Mouse (Mus musculus) neutrophil, adult 59 days (primary cell): ENCODE results near the gene Btbd35f17. TPM values are rescaled to one million over a fixed set of nuclear protein-coding genes. Genes with fewer than 3 reads are reported as not detected.

Source experiments
- total RNA-seq, 2 experiments: library from RNA; stranded (reverse); gene quantifications; 1 replicate in 1 of 2; 2 replicates in 1 of 2; pipeline ENCODE4 v1.2.4; 2023

Gene Btbd35f17
- not detected for total RNA-seq

DNA sequence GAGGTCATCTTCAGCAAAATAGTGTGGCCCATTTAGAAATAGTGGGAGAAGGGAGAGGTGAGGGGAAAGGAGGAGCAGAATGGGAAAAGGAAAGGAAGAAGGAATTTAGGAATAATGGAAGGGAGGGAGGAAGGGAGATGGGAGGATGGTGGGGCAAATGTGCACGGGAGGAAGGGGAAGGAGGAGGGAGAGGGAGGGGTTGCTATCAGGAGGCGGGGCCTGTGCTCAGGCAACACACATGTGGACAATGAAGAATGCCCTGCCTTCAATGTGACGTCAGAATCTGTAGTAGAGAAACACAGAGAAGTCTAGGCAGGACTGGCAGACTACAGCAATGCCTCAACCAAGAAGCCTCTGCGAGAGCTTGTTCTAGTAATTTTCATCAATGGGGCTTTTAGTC lies at the start of gene Btbd35f17:
Btbd35f17 (plus strand) TSS at position 301 of the 400 bp plus-strand sequence.

Other genes starting within 250 kb of the Btbd35f17 start
- gene Btbd35f28, start 174.1 kb upstream of the Btbd35f17 start, total RNA-seq = not detected
- gene Btbd35f20, start 79.4 kb upstream of the Btbd35f17 start, total RNA-seq = not detected